Mouse (Mus musculus) granulocyte monocyte progenitor cell, adult 5-6 weeks (primary cell): Measurements from ENCODE around the gene Llgl2. TPM values are rescaled to one million over a fixed set of nuclear protein-coding genes. Genes with fewer than 3 reads are reported as not detected.

Source experiments
- ATAC-seq: replicated peaks from 2 replicates; pipeline ENCODE4 v1.8.0; 2016; ENCODE audit warnings: mild to moderate bottlenecking, moderate TSS enrichment, inconsistent platforms; ENCODE audit not compliant: poor library complexity, severe bottlenecking
- total RNA-seq, 2 experiments: library from RNA; stranded (forward) in 1 of 2; stranded (reverse) in 1 of 2; fragments of 200-712, 200-1000 nt in 1 of 2; fragments of >200 nt in 1 of 2; fragmentation: Nextera tagmentation in 1 of 2; gene quantifications; 2 replicates each; pipeline ENCODE4 v1.2.3; 2014 to 2017

Gene Llgl2
- total RNA-seq, 2 experiments from 2014 or later = 2.8 to 11.3 TPM

GRCm38 (mm10) chr11:115807971-115808370 is 15.9 kb upstream of the Llgl2 start:
- ATAC-seq = no peak

- peak; percentile 35 for ATAC-seq
Measured at GRCm38 (mm10) chr11:115808696-115809310, 15.0 kb upstream of the Llgl2 start.

DNA sequence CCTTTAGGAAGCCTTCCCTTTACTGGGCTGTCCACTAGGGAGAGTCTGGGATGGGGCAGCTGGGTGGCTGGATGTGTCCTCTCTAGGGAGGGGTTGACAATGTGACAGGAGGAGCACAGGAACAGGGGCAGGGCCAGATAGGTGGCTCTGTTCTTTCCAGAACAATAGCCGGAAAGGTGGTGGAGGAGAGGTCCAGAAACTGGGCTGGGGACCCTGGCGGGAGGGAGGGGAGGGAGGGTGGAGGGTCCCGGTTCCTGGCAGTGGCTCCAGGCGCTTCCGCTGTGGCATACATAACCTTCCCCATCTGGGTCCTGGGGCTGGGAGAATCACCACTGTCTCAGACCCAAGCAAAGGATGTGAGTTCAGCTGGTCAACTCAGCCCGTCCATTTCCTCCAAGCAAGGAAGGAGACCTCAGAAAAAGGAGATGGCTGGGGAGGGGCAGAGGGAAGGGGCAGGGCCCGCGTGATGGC is 14.5 kb upstream of the Llgl2 start:
- ATAC-seq = no peak

DNA sequence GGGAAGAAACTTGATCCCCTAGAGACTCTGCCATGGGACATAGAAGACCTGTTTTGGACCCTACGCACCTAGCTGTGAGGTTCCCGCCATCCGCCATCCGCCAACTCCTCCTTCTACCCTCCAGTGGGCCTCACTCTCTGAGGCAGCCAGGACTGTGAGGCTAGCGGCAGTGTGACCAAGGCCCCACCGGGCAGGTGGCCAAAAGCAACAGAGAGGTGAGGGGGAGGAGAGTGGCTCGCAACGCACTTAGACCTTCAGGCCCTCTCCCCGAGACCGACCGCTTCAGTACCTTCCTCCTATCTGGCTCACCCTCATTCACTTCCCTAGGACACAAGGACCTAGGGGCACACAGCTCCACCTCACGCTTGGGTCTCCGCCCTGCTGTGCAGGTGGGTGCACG is 13.5 kb upstream of the Llgl2 start:
- no peak for ATAC-seq

- no peak for ATAC-seq
Measured at GRCm38 (mm10) chr11:115811381-115812093, 12.3 kb upstream of the Llgl2 start.

GRCm38 (mm10) chr11:115812095-115812494 is 11.8 kb upstream of the Llgl2 start:
- no peak for ATAC-seq

GRCm38 (mm10) chr11:115812533-115813420 is 11.1 kb upstream of the Llgl2 start:
- ATAC-seq = no peak

GRCm38 (mm10) chr11:115813507-115814296 is 10.1 kb upstream of the Llgl2 start, which contains the start of gene Caskin2:
TSS of gene Caskin2 (minus strand) at chr11:115813639.
- ATAC-seq = peak; percentile 81

DNA sequence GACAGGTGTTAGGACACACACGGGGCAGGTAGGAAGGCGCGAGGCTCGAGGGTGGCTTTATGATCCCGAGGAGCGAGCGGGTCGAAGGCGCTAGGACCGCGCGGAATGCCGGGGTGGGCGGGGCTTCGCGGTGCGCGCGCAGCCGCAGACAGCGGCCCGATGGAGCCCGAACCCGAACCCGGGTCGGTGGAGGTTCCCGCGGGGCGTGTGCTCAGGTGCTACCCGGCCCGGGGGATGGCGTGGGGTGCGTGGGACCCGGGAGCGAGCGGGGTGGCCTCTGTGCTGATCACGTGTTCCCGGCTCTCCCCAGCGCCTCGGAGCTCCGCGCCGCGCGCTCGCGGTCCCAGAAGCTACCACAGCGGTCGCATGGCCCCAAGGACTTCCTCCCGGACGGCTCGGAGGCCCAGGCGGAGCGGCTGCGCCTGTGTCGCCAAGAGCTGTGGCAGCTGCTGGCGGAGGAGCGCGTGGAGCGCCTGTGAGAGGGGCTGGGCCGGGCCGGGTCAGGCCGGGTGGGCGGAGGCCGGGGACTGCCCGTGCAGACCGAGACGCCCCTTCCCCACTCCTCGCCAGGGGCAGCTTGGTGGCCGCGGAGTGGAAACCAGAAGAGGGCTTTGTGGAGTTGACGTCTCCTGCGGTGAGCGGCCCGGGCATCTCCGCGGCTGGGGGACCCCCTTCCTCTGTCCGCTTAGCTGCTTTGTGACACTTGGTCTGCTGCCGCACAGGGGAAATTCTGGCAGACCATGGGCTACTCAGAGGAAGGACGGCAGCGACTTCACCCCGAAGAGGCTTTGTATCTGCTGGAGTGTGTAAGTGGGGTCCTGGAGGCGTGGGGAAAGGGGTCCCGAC is 9.0 kb upstream of the Llgl2 start, which contains the start of gene Tsen54:
Tsen54 (plus strand) TSS at position 120 of the 846 bp plus-strand sequence.
- ATAC-seq = peak; percentile 40

DNA sequence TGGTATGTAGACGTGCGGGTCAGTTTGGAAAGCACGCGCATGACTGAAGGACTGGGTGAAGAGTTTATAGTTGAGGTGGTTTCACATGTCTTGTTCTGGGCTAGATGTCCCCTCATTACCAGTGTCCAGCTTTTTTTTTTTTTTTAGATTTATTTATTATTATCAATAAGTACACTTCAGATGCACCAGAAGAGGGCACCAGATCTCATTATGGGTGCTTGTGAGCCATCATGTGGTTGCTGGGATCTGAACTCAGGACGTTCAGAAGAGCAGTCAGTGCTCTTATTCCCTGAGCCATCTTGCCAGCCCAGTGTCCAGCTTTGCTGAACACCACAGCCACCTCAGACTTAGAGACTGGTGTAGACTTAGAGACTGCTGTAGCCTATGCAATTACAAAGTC is 6.5 kb upstream of the Llgl2 start:
- ATAC-seq = no peak

GRCm38 (mm10) chr11:115819915-115820623 is 3.8 kb upstream of the Llgl2 start:
- no peak for ATAC-seq

DNA sequence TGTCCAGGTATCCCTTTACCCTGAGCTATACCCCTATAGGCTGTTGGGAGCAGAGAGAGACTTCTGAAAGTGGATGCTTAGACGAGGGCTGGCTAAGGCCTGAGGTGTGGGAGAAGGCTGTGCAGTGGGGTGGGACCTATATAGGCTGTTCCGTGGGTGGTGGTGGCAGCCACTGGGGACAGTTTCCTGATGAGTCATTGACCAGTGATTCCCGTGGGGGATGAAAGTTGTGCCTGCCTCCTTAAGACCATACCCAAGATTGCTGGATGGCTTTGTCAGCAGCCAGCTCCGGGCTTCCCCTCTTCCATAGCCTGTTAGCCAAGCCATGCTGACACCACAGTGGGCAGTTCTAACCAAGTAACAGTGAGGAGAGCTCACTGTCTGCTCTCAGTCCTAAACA is 2.8 kb upstream of the Llgl2 start:
- no peak for ATAC-seq

GRCm38 (mm10) chr11:115824813-115825212 is 964 bp downstream of the Llgl2 start:
- ATAC-seq = no peak

GRCm38 (mm10) chr11:115826487-115826886 is 2.6 kb downstream of the Llgl2 start:
- no peak for ATAC-seq

DNA sequence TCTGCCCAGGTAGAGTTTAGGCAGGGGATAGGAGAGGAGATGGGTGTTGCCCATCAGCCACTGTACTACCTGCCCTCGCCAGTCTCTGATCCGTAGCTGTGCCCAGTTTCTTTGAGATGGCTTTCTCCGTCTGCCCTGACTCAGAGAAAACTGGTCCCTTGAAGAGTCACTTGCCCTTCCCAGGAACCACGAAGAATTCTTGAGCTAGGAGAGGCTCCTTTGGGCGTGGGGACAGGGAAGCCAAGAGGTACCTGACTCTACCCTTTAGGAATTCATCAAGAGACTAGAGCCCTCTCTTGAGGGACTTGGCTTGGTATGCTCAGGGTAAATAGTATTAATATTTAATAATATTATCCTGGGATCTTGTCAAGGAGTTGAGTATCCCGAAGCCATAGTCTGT is 3.8 kb downstream of the Llgl2 start:
- ATAC-seq = no peak

DNA sequence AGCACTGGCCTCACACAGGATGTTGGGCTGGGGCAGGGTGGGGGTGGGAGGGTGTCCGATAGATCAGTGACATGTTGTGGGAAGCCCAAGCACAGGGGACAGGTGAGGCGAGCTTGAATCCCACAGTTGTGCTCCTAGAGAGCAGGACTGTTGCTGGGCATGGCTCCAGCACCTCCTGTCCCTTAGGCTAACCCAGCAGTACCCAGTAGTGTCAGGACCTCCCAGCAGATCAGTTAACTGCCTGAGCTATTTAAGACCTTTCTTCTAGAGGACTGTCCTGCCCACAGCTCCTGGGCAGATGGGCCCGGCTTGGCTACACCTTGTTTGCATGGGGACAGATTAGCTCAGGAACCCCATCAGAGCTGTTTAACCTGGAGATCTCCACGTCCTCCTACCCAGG is 5.2 kb downstream of the Llgl2 start:
- no peak for ATAC-seq

GRCm38 (mm10) chr11:115830550-115831325 is 6.9 kb downstream of the Llgl2 start:
- ATAC-seq = no peak

GRCm38 (mm10) chr11:115831518-115831917 is 7.7 kb downstream of the Llgl2 start:
- no peak for ATAC-seq
